Mouse (Mus musculus): ENCODE results near the gene Wscd1.

Gene Wscd1

GRCm38 (mm10) chr11:71749671-71750070 is at the start of gene Wscd1:
TSS of gene Wscd1 (plus strand) at chr11:71749920.
- peak; percentile 10 for DNase-seq (ENCODE audit: low spot score)

GRCm38 (mm10) chr11:71728066-71728465 is 21.7 kb upstream of the Wscd1 start:
- DNase-seq (ENCODE audit: low spot score), result no peak

- DNase-seq (ENCODE audit: low spot score), result no peak
Measured at GRCm38 (mm10) chr11:71729287-71729686, 20.4 kb upstream of the Wscd1 start.

- DNase-seq (ENCODE audit: low spot score), result no peak
Measured at GRCm38 (mm10) chr11:71733771-71734170, 15.9 kb upstream of the Wscd1 start.

- peak; percentile 22 for DNase-seq (ENCODE audit: low spot score)
Measured at GRCm38 (mm10) chr11:71737106-71737505, 12.6 kb upstream of the Wscd1 start.

GRCm38 (mm10) chr11:71738501-71739045 is 11.1 kb upstream of the Wscd1 start:
- no peak for DNase-seq (ENCODE audit: low spot score)

GRCm38 (mm10) chr11:71745875-71746274 is 3.8 kb upstream of the Wscd1 start:
- no peak for DNase-seq (ENCODE audit: low spot score)

- peak; percentile 55 for DNase-seq (ENCODE audit: low spot score)
Measured at GRCm38 (mm10) chr11:71747719-71748118, 2.0 kb upstream of the Wscd1 start.

- peak; percentile 16 for DNase-seq (ENCODE audit: low spot score)
Measured at GRCm38 (mm10) chr11:71750534-71751173, 934 bp downstream of the Wscd1 start.

- DNase-seq (ENCODE audit: low spot score), result peak; percentile 14
Measured at GRCm38 (mm10) chr11:71751174-71751611, 1.5 kb downstream of the Wscd1 start.

GRCm38 (mm10) chr11:71751689-71752088 is 2.0 kb downstream of the Wscd1 start:
- DNase-seq (ENCODE audit: low spot score), result no peak

GRCm38 (mm10) chr11:71752626-71753025 is 2.9 kb downstream of the Wscd1 start:
- no peak for DNase-seq (ENCODE audit: low spot score)

GRCm38 (mm10) chr11:71755115-71755514 is 5.4 kb downstream of the Wscd1 start:
- DNase-seq (ENCODE audit: low spot score), result no peak

- DNase-seq (ENCODE audit: low spot score), result no peak
Measured at GRCm38 (mm10) chr11:71756325-71756724, 6.6 kb downstream of the Wscd1 start.

- no peak for DNase-seq (ENCODE audit: low spot score)
Measured at GRCm38 (mm10) chr11:71758211-71759110, 8.7 kb downstream of the Wscd1 start.

GRCm38 (mm10) chr11:71760991-71761390 is 11.3 kb downstream of the Wscd1 start:
- peak; percentile 12 for DNase-seq (ENCODE audit: low spot score)

GRCm38 (mm10) chr11:71763154-71763553 is 13.4 kb downstream of the Wscd1 start:
- DNase-seq (ENCODE audit: low spot score), result no peak

GRCm38 (mm10) chr11:71763651-71764275 is 14.0 kb downstream of the Wscd1 start:
- DNase-seq (ENCODE audit: low spot score), result no peak

GRCm38 (mm10) chr11:71764743-71765142 is 15.0 kb downstream of the Wscd1 start:
- peak; percentile 11 for DNase-seq (ENCODE audit: low spot score)

GRCm38 (mm10) chr11:71765335-71765734 is 15.6 kb downstream of the Wscd1 start:
- no peak for DNase-seq (ENCODE audit: low spot score)

- DNase-seq (ENCODE audit: low spot score), result no peak
Measured at GRCm38 (mm10) chr11:71766380-71766779, 16.7 kb downstream of the Wscd1 start.

GRCm38 (mm10) chr11:71767726-71768125 is 18.0 kb downstream of the Wscd1 start:
- no peak for DNase-seq (ENCODE audit: low spot score)

All from lung, postnatal 25 days (tissue).